Mouse (Mus musculus) midbrain, embryonic 10.5 days (tissue): ENCODE data around the gene Itgav. TPM values are rescaled to one million over a fixed set of nuclear protein-coding genes. Genes with fewer than 3 reads are reported as not detected.
A peak's percentile ranks its signal among the peaks of the same experiment; 100 is the strongest.

Experiments
- DNase-seq: peaks from one replicate; pipeline ENCODE4 v3.0.0-alpha.2; 2017; ENCODE audit warnings: low spot score
- H3K27ac ChIP-seq: fragments of 300-500 bp; sonication (generic); replicated peaks from 2 replicates; pipeline ENCODE4 v1.5.1; 2016; ENCODE audit warnings: mild to moderate bottlenecking
- H3K27me3 ChIP-seq: fragments of 300-500 bp; sonication (generic); 2 replicates; pipeline ENCODE4 v1.6.1; 2016; ENCODE audit warnings: low read depth, mild to moderate bottlenecking; ENCODE audit not compliant: poor library complexity, severe bottlenecking
- H3K36me3 ChIP-seq: fragments of 300-500 bp; sonication (generic); 2 replicates; pipeline ENCODE4 v1.6.1; 2016; ENCODE audit warnings: mild to moderate bottlenecking, moderate library complexity
- H3K4me1 ChIP-seq: fragments of 300-500 bp; sonication (generic); 2 replicates; pipeline ENCODE4 v1.6.1; 2016
- H3K4me3 ChIP-seq: fragments of 300-500 bp; sonication (generic); 2 replicates; pipeline ENCODE4 v1.5.1; 2016; ENCODE audit warnings: mild to moderate bottlenecking, moderate library complexity
- H3K9me3 ChIP-seq: fragments of 300-500 bp; sonication (generic); replicated peaks from 2 replicates; pipeline ENCODE4 v1.6.1; 2016; ENCODE audit warnings: mild to moderate bottlenecking
- WGBS: fragments of 180-500 bp; shearing (Covaris S2); methylation state at CpG from one replicate; pipeline ENCODE4 v1.1.7; 2016; 5-methylcytosine and 5-hydroxymethylcytosine counted together
- polyA plus RNA-seq: library from polyadenylated mRNA; unstranded; fragments of >200 nt; fragmentation: Nextera tagmentation; extraction: Ambion mirVana; gene quantifications from 2 replicates; pipeline ENCODE4 v1.2.1, GENCODE M21; 2016

The Itgav gene
- polyA plus RNA-seq, 1 experiment from 2014 or later, result 29.2 TPM

DNA sequence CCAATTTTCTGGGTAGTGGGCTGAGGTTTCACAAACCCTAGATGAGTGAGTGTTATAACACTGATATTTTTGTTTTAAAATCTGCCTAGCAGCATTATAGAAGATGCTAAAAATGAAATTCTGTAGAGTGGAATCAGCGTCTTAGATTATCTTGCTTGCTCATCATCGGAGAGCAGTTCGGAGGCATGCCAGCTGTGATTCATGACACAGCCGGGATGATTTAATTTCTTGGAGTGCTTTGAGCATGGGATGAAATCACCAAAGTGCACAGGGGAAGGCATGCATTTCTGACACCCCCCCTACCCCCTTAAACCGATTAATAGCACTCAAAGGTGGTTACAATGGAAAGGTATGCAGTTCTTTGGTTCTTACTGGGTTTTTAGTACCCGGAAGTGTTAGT, 89.8 kb downstream of the Itgav start:
- Histone ChIP-seq H3K4me1 (peaks cover 23% of the 10 kb centered on the region), H3K4me3 (peak overlapping the region; percentile 82), H3K27ac (no peak overlapping the region), H3K27me3 (peaks cover 10% of the 10 kb centered on the region; the same call in 1 of the 2 replicates), H3K9me3 (no peaks in the 10 kb centered on the region), H3K36me3 (no peaks in the 10 kb centered on the region)
- no peak for DNase-seq
- 73% methylated on average over 6 of the region's 6 CpGs for WGBS

- Histone ChIP-seq H3K27me3 (peaks cover 9% of the 10 kb centered on the region; the same call in 1 of the 2 replicates), H3K4me1 (peaks cover 27% of the 10 kb centered on the region), H3K4me3 (no peak overlapping the region), H3K36me3 (no peaks in the 10 kb centered on the region), H3K9me3 (no peaks in the 10 kb centered on the region), H3K27ac (no peak overlapping the region)
- WGBS, result 85% methylated on average over 6 of the region's 6 CpGs
- no peak for DNase-seq
These were observed 92.0 kb downstream of the Itgav start for GRCm38 (mm10) chr2:83816147-83816546.

GRCm38 (mm10) chr2:83825161-83825560, 101.0 kb downstream of the Itgav start:
- H3K27me3 ChIP-seq, result no peaks in the 10 kb centered on the region
- no peaks in the 10 kb centered on the region for H3K36me3 ChIP-seq
- 82% methylated on average over 5 of the region's 5 CpGs for WGBS
- no peak overlapping the region for H3K4me3 ChIP-seq
- H3K4me1 ChIP-seq, result peaks cover 25% of the 10 kb centered on the region
- no peaks in the 10 kb centered on the region for H3K9me3 ChIP-seq
- DNase-seq, result no peak
- H3K27ac ChIP-seq, result no peak overlapping the region

- peaks cover 29% of the 10 kb centered on the region for H3K4me1 ChIP-seq
- DNase-seq, result no peak
- peak overlapping the region; percentile 55; the same call in 1 of the 2 replicates for H3K27ac ChIP-seq
- H3K36me3 ChIP-seq, result no peaks in the 10 kb centered on the region
- no peaks in the 10 kb centered on the region for H3K27me3 ChIP-seq
- H3K9me3 ChIP-seq, result no peaks in the 10 kb centered on the region
- 32% methylated on average over 3 of the region's 3 CpGs for WGBS
- H3K4me3 ChIP-seq, result no peak overlapping the region
These were observed 104.8 kb downstream of the Itgav start for GRCm38 (mm10) chr2:83828895-83829539.

- Histone ChIP-seq H3K4me1 (peaks cover 39% of the 10 kb centered on the region), H3K27ac (no peak overlapping the region), H3K4me3 (no peak overlapping the region), H3K27me3 (no peaks in the 10 kb centered on the region), H3K36me3 (no peaks in the 10 kb centered on the region), H3K9me3 (no peaks in the 10 kb centered on the region)
- DNase-seq, result no peak
- WGBS, result 86% methylated on average over 4 of the region's 4 CpGs
These were observed 108.7 kb downstream of the Itgav start for GRCm38 (mm10) chr2:83832903-83833302.

GRCm38 (mm10) chr2:83835313-83836070, 111.3 kb downstream of the Itgav start:
- H3K27ac ChIP-seq, result peak overlapping the region; percentile 61
- no peak for DNase-seq

GRCm38 (mm10) chr2:83848495-83848894, 124.3 kb downstream of the Itgav start:
- no peak for DNase-seq
- H3K4me1 ChIP-seq, result peaks cover 13% of the 10 kb centered on the region
- 89% methylated on average over 3 of the region's 3 CpGs for WGBS
- H3K27ac ChIP-seq, result no peak overlapping the region
- 0 out of 2 replicates have a peak, but pooled peaks cover 5% of the 10 kb centered on the region for H3K27me3 ChIP-seq
- H3K36me3 ChIP-seq, result 0 out of 2 replicates have a peak, but pooled peaks cover 3% of the 10 kb centered on the region
- H3K4me3 ChIP-seq, result no peak overlapping the region
- H3K9me3 ChIP-seq, result no peaks in the 10 kb centered on the region

More at GRCm38 (mm10) chr2:83835313-83836070, 111.3 kb downstream of the Itgav start:
- Histone ChIP-seq H3K36me3 (0 out of 2 replicates have a peak, but pooled peaks cover 4% of the 10 kb centered on the region), H3K27me3 (no peaks in the 10 kb centered on the region), H3K9me3 (no peaks in the 10 kb centered on the region), H3K4me3 (no peak overlapping the region), H3K4me1 (peaks cover 15% of the 10 kb centered on the region)
- 52% methylated on average over 10 of the region's 10 CpGs for WGBS

DNA sequence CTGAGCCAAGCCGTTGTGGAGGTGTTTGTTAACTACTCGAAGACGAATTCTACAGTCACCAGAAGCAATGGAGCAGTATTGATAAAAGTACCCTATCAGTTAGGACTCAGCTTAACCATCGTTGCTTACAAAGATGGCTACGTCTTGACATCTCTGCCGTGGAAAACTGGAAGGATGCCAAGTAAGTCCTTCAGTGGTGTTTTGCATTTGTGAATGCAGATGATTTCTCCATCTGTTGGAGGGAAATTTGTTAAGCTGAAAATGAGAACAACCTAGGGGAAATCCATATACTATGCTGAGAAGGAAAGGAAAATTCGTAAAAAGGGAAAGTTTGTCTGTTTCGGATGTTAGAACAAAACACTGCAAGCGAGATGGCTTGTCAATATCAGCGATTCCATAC, 129.2 kb downstream of the Itgav start:
- no peaks in the 10 kb centered on the region for H3K4me1 ChIP-seq

GRCm38 (mm10) chr2:83856236-83856635, 132.0 kb downstream of the Itgav start:
- Histone ChIP-seq H3K4me1 (no peaks in the 10 kb centered on the region), H3K27me3 (no peaks in the 10 kb centered on the region), H3K4me3 (no peak overlapping the region), H3K36me3 (peaks cover 20% of the 10 kb centered on the region; the same call in 1 of the 2 replicates), H3K9me3 (no peaks in the 10 kb centered on the region), H3K27ac (no peak overlapping the region)
- WGBS, result 68% methylated on average over 4 of the region's 4 CpGs
- DNase-seq, result no peak

More for the DNA sequence above, 129.2 kb downstream of the Itgav start:
- H3K27ac ChIP-seq, result no peak overlapping the region
- H3K9me3 ChIP-seq, result no peaks in the 10 kb centered on the region
- no peaks in the 10 kb centered on the region for H3K27me3 ChIP-seq
- peaks cover 20% of the 10 kb centered on the region; the same call in 1 of the 2 replicates for H3K36me3 ChIP-seq
- DNase-seq, result no peak
- WGBS, result 91% methylated on average over 10 of the region's 10 CpGs
- H3K4me3 ChIP-seq, result no peak overlapping the region

Other genes with a start within 250 kb of the Itgav start
- 129 and 142 TPM in 2 replicates for gene Zc3h15, start 80.0 kb upstream of the Itgav start, polyA plus RNA-seq
- 24.3 and 32.6 TPM in 2 replicates for gene Fam171b, start 88.2 kb downstream of the Itgav start, polyA plus RNA-seq
- not detected in 2 replicates for gene Zswim2, start 216.8 kb downstream of the Itgav start, polyA plus RNA-seq
- gene Gm13698, start 231.3 kb downstream of the Itgav start, polyA plus RNA-seq, result not detected in 2 replicates
- not detected in 2 replicates for gene Gm13693, start 237.1 kb downstream of the Itgav start, polyA plus RNA-seq
- gene Gm13695, start 242.9 kb downstream of the Itgav start, polyA plus RNA-seq, result not detected in 2 replicates
- not detected in 2 replicates for gene Gm13696, start 248.7 kb downstream of the Itgav start, polyA plus RNA-seq